Mouse (Mus musculus) c-Kit-negative CD71-positive TER-119-positive erythroid progenitor cells, embryonic 14.5 days (primary cell): Measurements from ENCODE around the gene Ddc.

ENCODE experiments used
- DNase-seq: peaks from one replicate; pipeline ENCODE4 v3.0.0-alpha.2; 2013; ENCODE audit warnings: low read depth, low spot score

Gene Ddc

DNA sequence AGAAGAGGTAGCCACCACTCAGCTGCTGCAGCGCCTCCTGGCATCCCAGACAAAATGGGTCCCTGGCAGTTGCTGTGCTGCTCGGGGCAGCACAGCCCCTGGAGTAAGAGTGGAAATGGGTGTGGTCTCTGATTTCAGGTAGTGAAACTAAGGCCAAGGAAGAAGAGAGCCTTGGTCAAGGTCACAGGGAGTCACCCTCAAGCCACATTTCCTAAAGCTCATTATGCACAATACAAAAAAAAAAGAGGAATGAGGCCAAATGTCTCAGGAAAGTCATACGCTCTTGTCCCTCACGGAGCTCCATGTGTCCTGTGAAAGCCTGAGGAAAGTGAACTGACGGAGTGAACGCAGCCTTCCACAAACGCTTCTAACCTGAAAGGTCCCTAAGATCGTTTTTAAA lies 116.2 kb downstream of the Ddc start:
- DNase-seq, result no peak

DNA sequence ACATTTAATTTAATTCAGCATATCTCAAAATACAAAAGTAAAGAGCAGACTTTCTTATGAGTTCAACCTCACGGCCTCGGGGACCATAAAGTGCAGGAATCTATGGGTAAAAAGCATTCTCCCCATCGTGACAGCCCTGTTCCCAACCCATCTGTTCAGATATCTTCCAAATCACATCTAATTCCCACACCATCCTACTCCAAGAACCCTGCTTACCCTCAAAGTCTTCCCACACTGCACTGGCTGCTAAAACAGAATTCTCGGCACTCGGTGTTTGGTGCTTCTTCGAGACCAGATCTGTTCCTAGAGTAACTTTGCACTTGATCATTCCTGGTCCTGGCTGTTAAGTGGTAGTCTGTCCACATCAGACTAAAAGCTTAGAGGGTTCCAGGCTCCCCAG lies 119.6 kb downstream of the Ddc start:
- DNase-seq, result no peak

DNA sequence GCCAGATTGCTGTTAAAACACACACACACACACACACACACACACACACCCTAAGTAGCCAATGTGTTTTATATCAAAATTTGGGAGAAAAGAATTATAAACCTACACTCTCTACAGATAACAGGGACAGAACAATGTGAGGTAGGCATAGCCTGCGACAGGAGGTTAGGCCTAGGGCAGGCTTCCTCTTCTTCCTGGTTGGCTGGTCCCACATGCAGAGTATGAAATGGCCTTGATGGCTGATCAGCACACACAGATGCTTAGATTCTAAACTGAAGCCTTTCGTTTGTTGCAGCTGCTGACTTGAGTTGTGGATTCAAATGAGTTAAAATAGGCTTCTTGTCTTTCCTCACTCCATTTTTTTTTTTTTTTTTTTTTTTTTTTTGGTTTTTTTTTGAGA lies 120.1 kb downstream of the Ddc start:
- DNase-seq, result no peak

DNA sequence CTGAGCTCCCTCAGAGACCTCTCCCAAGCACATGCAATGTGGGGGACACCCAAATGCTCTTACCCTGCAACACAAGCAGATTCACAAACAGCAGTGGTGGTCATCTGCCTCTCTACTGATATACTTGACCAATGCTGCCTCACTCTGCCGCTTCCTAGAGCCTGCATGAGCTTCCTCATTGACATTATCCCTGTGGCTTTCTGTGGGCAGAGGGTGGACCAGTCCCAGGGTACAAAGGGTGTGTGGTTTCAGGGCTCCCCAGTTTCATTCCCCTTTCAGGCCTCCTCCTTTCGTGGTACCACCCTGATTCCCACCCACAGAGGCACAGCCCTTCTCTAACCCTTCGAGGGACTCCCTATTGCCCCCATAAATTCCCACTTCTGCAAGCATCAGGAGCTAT lies 120.7 kb downstream of the Ddc start:
- no peak for DNase-seq

DNA sequence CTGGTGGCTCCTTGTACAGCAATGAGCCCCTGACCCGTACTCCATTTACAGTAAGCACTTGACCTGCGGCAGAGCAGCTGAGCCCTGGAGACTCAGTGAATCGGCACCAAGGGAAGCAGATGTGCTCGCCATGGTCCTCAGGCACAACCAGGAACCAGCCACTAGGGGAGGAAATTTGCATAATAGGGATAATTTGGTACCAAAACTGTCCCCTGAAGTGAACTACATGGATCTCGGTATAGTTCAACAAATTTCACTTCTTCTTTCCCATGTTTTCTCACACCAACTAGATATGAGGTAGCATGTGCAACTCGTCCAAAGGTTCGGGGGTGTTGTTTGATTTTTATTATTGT lies 121.1 kb downstream of the Ddc start:
- no peak for DNase-seq

DNA sequence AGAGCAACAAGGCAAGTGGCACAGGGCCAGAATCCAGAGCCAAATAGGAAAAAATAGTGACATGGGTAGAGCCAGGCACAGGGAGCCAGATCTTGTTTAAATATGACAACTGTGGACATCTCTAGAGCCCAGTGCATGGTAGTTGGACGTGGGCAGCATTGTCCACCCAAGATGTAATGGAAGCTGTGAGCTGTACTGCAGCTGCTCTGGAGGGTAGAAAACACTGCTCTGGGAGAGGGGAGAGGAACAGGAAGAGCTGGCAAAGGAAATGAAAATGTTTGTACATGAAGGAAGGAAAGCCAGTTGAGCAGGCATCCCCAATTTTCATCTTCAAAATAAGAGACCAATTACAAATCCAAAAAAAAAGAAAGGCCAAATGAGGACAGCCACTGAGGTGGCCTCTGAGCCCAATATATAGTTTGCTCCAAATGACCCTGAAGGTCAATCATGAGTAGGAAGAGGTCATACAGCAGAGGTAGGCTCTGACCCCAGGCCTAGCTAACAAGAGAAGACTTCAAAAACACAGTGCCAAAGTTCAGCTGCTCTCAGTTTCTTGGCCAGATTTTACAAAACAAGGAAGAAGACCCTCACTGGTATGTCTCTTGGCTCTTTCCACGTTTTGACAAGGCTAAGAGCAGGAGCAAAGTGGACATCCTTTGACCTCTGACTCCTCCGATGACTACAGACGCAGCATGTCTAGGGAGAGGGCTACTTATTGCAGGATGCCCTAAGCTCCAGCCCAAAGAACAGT lies 121.7 kb downstream of the Ddc start:
- no peak for DNase-seq

DNA sequence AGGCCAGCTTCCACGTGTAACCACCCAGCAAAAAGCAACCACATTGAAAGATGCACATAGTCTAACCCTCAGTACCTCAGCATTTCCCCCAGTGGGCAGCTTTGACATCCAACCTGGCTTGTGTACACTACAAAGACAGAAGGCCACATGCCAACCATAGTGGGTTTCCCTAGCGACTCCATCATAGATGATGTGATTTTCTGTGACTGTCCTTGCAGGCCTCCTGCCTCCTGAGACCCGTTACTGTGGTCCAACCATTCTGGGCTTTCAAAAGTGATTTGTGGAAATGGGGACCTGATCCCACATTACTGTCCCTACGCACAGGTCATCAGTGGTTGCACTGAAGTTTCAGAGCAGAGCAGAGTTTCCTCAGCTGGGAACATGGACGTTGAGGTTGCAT lies 123.1 kb downstream of the Ddc start:
- DNase-seq, result no peak

DNA sequence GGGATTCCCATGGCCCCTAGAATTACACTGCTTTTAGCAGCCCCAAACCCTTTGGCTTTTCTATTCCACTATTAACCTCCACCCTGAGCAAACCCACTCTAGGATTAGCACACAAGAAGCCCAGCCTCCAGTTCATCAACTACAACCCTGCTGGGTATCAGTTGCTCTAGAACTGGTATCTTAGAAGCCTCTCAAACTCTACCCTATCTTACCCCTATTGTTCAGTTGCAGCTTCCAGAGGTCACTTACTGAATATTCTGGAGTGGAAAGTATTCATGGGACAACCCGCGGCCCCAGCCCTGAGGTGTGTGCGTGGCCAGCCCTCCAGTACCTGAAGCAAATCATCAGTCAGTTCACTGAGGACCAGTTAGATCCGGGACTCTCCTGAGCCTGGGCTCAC lies 123.6 kb downstream of the Ddc start:
- DNase-seq, result no peak

DNA sequence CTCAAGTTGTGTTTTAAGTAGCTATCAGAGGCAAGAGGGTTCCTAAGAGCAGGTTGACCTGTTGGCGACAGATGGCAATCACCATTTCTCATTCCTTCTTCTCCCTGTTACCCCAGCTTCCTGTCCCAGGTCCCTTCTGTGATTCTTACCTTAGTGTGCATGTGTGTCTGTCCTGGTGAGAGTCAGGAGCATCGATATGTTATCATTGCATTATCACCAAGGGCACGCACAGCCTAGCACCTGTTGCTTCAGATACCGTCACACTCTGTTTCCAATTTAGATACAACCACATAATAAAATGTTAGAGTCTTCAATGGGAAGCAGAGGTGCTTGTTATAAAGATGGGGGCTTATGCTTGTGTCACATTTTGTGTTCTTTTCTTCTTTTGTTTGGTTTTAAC lies 125.7 kb downstream of the Ddc start:
- DNase-seq, result no peak

DNA sequence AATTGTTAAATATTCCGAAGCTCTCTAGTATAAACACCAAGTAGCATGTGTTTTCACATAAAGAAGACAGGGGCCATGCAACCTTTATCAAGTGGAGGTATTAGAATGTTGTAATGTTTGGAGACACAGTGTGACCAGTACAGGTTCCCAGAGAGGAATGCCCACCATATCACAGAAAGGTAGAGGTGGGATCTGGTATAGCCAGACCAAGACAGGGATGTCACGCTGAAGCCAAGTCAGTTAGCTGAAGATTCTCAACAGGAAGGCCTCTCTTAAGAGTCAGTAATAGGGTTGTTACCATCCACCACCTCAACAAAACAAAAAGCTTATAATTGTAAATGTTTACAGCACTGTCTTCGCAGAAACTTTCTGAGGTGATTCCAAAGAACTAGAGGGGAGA lies 127.3 kb downstream of the Ddc start:
- DNase-seq, result no peak

DNA sequence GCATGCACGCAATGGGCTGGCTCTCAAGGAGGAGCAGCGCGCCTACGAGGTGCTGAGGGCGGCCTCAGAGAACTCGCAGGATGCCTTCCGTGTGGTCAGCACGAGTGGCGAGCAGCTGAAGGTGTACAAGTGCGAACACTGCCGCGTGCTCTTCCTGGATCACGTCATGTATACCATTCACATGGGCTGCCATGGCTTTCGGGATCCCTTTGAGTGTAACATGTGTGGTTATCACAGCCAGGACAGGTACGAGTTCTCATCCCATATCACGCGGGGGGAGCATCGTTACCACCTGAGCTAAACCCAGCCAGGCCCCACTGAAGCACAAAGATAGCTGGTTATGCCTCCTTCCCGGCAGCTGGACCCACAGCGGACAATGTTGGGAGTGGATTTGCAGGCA lies 128.7 kb downstream of the Ddc start:
- DNase-seq, result no peak

DNA sequence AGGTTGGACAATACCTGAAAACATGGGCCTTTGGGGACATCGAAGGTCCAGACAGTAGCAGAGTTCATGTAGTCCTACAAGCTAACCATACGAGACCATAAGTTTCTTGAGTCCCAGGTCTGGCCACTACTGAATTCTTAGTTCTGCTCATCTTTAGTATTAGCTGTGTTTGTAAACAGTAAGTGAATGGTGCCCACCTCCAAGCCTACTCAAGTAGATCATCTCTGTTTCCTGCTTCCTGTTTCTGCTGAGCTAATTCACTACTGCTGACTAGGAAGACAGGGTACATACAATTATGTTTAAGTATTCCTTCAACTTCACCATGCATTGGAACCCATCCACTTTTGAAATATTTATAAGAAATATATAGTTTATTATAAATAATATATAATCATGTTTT lies 129.9 kb downstream of the Ddc start:
- no peak for DNase-seq

DNA sequence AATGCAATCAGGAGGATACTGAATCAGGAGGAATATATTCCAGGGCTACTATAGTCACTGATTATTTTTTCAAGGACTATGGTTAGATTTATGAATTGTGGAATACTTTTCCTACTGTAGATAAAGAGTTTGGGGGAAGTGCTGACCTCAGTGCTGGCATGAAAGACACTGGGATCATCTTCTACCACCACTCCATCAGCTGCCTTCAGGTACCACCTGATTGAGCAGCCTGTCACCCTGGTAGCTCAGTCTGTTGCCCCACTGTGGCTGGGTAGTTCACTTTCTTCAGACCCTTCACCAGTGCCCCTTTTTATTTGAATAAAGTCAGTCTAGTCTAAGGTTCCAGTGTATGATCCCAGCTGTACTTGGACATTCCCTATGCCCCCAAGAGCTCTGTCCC lies 131.2 kb downstream of the Ddc start:
- no peak for DNase-seq

DNA sequence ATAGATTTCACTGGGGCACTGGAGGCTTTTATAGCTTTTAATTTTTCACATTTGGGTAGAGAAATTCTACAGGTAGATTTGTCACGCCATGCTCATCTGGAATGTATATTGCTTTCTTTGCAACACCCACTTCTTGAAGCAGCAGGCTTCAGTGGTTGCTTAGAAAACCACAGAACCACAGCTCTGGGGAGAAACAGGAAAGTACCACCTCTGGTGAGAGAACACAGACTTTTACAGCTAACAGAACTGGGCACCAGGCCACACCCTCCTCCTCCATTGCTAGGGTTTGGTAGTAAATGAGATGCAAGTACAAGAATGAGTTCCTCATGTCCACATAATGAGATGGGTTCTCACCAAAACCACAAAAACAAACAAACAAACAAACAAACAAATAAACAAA lies 131.8 kb downstream of the Ddc start:
- DNase-seq, result no peak

DNA sequence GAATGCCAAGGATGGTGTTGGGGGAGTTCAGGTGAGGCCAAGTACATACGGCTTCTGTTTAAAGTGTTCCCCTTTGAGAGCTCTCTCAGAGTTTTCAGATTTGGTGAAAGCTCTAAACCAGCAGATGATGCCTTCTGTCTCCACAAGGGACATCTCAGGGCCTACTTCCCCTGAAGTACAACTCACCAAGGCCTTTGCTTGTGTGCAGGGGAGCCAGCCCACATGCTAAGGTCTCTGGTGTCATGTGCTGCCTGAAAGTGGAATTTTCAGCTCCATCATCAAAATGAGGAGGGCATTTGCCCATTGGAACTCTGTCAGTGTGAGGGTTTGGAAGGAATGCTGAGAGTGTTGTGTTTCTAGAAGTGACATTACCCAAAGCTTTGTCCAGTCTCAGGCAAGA lies 132.5 kb downstream of the Ddc start:
- DNase-seq, result no peak
